Mouse (Mus musculus) yolk sac, embryonic 10.5 days (tissue): ENCODE data around the gene Stra6.
A peak's percentile ranks its signal among the peaks of the same experiment; 100 is the strongest.

Source experiments
- DNase-seq: peaks from one replicate; pipeline ENCODE4 v3.0.0-alpha.2; 2017; ENCODE audit warnings: low spot score

Stra6 gene

GRCm38 (mm10) chr9:58133893-58134884, 70.6 kb downstream of the Stra6 start:
- DNase-seq = peak; percentile 29

DNA sequence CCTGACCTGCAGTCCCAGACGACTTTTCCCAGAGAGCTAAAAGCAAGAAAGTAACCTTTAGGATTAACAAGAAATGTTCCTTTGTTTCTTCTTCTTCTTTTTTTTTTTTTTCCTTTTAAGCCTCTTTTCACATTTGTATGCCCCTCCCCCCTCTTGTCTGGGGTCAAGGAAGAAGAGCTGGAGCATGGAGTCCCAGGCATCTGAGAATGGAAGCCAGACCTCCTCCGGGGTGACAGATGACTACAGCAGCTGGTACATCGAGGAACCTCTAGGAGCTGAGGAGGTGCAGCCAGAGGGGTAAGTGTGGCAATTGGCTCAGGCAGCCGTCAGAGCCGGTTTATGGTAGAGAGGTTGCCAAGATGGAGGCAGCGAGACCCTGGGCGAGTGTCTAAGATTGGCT, 71.3 kb downstream of the Stra6 start:
- DNase-seq = no peak

- no peak for DNase-seq
Observed at GRCm38 (mm10) chr9:58135921-58136321, 72.3 kb downstream of the Stra6 start.

GRCm38 (mm10) chr9:58139947-58140346, 76.4 kb downstream of the Stra6 start:
- DNase-seq = no peak

DNA sequence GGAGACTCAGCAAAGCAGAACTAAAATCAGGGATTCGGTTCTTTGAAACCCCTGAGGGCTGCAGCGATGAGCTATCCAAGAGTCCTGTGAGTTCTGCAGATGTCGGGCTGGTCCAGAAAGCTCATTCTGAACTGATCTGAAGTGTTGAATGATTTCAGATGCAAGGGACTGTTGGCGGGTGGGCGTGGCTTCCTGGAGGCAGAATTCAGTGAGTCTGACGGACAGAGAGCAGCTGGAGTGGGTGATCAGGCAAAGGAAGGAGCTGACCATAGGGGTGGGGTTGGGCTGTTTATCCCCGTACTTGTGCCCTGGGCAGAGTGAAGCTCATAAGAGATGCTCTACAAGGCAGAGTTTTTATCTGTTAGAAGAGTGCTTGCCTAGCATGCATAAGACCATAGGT, 79.8 kb downstream of the Stra6 start:
- DNase-seq = no peak

DNA sequence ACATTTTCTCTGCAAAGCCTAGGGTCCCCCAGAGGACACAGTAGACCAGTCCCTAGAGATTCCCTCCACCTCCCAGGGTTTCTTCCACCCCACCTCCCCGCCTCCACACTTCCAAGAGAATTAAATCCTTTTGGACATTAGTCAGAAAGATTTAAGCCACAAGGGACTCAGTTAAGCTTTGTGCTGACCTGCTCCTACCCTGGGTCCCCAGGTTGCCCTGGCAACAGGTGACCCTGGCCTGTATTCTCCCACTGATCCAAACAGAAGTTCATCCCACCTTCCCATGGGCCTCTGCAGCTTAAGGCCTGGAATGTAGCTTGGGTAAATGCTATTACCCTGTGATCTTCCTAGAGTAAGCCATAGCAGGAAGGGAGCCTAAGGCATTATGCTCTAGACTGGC, 81.1 kb downstream of the Stra6 start:
- peak; percentile 35 for DNase-seq

DNA sequence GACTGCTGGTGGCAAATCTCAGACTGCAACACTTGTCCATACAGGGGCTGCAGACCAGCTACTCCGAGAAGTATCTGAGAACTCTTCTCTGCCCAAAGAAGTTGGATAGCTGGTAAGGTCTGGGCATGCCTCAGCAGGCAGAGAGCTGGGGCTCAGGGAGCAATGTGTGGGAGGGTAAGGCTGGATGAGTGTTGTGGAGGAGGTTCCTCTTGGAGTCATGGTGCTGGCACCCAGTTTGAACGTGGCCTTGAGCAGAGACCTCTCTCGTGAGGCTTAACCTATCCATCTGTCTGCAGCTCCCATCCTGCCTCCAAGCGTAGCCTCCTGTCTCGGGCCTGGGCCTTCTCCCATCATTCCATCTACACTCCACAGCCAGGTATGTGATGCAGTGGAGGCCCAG, 81.8 kb downstream of the Stra6 start:
- DNase-seq = no peak

DNA sequence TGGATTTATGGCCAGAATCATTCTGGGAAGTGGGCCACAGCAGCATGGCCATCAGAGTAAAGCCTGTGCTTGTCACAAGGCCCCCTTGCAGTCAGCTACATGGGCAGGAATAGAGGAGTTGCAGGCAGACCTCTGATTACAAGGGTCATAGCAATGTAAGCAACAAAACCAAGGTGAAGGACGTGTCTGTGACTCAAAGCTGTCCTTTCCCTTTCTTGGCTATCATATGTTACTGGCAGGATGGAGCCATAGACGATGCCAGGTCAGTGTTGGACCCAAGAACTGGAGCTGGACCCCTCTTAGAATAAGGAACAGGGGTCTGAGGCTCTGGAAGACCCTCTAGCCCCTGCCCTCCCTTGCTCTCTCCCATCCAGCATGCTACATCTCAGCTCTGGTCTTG, 85.2 kb downstream of the Stra6 start:
- no peak for DNase-seq

- no peak for DNase-seq
Observed at GRCm38 (mm10) chr9:58150733-58151361, 87.3 kb downstream of the Stra6 start.

DNA sequence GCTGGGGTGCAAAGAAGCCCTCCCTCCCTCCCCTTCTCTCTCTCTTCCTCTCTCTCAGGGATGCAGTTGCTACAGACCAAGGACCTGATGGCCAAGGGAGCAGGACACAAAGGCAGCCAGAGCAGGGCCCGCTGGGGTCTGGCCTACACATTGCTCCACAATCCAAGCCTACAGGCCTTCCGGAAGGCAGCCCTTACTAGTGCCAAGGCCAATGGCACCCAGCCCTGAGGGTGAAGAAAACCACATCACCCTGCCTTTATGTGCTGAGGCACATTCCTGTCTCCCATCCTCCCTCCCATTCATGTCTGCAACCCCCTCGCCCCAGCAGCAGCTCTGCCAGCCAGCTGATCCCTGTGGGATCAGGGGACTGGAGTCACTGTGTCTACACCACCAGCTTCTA, 89.5 kb downstream of the Stra6 start:
- no peak for DNase-seq

- peak; percentile 55 for DNase-seq
Observed at GRCm38 (mm10) chr9:58155366-58155765, 91.8 kb downstream of the Stra6 start.

DNA sequence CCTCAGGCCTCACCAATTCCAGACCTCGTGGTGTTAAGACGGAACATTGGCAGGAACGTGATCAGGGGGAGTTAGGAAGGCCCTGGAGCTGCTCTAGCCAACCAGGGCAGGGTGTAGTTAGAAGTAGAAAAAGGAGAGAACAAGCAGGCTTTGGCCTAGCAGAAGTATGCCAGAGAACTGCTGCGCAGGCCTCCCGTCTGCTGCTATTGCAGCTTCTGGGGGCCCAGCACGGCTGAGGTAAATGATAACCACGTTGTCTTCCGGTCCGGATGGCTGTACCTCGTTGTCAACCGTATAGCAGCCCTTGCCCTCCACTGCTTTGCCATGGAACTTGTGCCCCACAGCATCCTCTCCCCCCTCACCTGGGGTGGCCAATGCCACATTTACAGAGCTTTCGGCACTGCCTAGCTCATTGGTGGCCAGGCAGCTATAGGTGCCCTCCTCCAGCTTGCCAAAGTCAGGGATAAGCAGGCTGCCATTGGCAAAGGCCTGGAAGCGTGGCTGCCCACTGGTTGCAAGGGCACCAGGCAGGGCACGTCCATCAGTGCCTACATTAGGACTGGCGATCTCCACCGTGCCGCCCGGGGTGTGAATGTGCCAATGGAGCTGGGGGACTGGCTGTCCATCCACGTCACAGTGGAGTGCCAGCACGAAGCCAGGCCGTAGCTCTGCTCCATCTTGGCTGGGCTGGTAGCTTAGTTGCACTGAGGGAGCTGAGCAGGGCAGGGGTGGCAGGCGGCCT, 93.4 kb downstream of the Stra6 start:
- DNase-seq = no peak

GRCm38 (mm10) chr9:58157838-58158237, 94.2 kb downstream of the Stra6 start:
- no peak for DNase-seq

DNA sequence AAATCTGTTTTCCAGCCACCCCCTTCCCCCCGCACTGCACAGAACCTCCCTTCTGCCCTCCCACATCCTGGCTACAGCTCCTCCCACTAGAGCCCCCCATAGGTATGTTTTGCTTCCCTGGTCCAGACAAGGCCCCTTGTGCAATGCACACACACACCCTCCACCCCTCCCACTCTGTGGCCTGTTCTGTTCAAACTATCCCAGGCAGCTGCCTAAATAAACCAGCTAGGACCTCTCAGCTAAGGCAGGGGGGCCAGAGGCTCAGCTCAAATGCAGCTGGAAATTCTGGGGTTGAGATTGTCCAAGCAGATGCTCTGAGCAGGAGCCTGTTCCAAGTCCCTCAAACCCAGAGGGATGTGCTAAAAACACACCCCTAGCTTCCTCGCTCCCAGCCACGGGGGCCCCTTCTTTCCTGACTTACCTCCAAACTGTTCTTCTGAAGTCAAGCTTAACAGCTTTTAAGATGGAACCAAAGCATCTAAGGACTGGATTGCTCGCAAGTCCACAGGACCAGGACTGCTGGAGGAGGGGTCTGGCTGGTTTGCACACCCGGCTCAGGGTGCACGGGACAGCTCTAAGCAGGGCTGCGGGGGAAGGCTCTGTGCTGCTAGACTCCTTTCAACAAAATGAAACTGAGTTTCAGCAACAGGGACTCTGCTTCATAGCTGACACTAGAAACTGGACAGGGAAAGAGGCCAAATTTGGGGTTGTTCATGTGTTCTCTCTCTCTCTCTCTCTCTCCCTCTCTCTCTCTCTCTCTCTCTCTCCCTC, 95.1 kb downstream of the Stra6 start:
- peak; percentile 77 for DNase-seq

DNA sequence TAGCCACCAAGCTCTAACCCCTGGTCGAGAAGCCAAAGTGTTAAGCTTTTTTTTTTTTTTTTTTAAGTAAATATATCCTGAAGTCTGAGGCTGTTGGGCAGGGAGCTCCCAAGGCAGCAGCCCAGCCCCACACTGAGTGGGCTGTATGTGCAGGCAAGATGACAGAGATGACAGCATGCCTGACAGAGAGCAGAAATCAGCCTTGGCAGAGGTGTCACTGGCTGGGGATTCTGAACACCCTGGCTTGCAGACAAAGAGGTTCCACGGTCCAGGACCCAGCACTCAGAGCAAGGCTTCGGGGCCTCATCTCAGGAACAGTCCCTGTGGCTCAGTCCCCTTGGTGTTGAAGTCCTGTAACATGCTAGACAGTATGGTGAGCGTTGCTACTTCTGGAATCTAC, 96.3 kb downstream of the Stra6 start:
- DNase-seq = no peak

DNA sequence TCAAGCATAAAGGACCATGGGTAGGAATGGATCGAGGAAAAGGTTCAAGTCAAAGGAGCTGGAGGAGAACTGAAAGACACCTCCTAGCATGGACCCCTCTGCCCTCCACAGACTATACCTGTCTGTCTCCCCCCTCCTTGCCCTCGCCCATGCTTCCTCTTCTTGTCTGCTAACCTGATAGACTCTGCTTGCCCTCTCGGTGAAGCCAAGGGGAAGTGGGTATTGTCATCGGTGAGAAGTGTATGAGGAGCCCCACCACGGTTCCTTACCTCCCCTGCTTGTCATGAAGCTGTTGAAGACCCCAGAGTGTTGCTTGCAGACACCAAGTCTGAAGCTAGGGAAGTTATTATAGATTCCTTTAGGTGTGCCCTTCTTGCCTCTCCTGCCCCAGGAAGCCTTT, 96.7 kb downstream of the Stra6 start:
- no peak for DNase-seq

DNA sequence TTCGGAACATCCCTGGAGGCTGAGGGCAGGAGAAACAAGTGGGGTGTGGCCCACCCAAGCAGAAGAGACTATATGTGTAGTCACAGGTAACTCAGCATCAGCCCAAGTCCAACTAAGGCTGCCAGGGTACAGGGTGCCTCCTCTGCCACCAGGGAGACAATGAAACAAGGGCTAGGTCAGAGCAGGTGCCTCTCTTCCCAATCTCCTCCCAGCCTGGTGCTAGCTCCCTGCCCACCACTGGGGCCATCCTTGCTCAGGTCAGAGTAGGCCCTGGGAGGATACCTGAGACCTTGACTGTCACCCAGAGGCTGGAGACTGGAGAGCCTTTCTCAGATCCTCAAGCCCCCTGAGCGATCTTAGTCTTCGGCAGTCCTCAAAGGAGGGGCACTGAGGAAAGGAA, 98.6 kb downstream of the Stra6 start:
- no peak for DNase-seq

- no peak for DNase-seq
Observed at GRCm38 (mm10) chr9:58163146-58163545, 99.6 kb downstream of the Stra6 start.

DNA sequence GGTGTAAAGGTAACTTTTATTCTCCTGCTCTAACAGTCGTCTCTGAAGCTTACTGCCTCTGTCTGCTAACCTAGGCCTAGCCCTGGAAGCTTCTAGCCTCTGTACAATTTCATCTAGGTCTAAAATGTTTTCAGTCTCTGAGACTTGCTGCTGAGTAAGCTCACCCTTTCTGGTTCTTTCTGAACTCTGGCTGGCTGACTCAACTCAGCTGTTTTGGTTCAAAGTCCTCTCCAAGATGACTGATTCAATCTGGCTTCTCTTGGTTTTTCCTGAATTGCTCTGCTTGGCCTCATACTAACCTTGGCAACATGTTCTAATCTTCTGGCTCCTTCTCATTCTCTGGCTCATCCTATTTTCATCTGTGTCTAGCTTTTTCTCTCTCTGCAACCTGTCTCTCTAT, 102.2 kb downstream of the Stra6 start:
- no peak for DNase-seq

DNA sequence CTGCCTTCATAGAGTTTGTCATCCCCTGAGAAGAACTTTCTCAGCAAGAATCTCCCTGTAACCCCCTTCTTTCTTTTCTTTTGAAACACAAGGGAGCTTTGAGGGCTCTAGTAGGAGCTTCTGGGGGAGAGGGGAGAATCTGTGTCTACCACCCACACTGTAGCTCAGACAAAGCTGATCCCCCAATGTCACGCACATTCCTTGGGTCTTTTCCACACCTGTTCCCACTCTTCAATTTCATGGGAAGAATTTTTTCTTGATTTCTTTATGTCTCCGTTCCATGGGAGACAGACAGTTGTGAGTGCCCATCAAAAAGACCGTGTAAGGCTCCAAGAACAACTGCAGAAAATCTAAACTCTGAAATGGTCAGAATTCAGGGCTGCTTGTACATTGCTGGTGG, 105.3 kb downstream of the Stra6 start:
- no peak for DNase-seq

- no peak for DNase-seq
Observed at GRCm38 (mm10) chr9:58169426-58169825, 105.8 kb downstream of the Stra6 start.

DNA sequence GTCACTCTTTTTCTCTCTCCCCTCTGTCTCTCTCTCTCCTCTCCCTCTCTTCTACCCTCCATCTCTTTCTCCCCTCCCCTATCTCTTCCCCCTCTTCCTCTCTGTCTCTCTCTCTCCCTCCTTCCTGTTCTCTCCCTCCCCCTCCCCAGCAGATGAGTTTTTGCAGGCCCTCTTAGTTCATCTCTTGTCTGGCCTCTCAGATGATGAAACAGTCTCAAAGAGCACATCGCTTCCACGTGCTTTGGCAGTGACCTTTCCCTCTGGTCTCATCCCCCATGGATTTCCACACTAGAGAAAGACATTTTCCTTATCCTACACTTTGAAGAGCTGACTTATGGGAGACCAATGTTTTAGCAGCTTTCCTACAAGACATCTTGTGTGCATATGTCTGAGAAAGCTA, 109.3 kb downstream of the Stra6 start:
- no peak for DNase-seq
